Mouse (Mus musculus): ENCODE data around the gene Tat.

GRCm38 (mm10) chr8:109979339-109979738, 10.9 kb upstream of the Tat start:
- no peak for TF ChIP-seq CTCF (IDR thresholded peaks at IDR 0.05; ENCODE audit: extremely low read depth, insufficient read depth, low read length)
- no peak for TF ChIP-seq POLR2A (IDR thresholded peaks at IDR 0.05; ENCODE audit: extremely low read depth, insufficient read depth, low read length)
